ENCODE assay signal across 8 mouse cellular contexts in the genomic region with DNA sequence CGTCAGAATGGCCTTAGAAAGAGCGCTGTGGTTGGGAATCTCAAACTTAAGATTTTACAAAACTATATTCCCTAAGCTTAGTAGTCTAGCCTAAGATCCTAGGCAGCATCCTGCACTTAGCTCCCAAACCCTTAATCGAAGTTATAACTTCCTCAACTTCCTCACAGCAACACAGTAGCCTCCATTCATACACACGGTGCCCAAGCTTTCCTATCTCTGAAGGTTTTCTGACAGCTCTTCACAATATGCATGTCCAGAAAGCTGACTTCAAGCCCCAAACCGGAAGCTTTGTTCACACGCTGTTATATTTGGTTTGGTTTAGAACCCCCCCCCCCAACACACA. TPM values are rescaled to one million over a fixed set of nuclear protein-coding genes. Genes with fewer than 3 reads are reported as not detected.
DNase-seq lines count a peak whose midpoint lies in the region; ATAC-seq and TF ChIP-seq lines count a peak whose summit lies in the region.

No protein-coding gene starts in this region.

- peak overlapping the region; percentile 62; the same call in 1 of the 2 replicates for H3K27ac ChIP-seq in heart, postnatal 0 days (ENCODE audit: low read depth)
- peak overlapping the region; percentile 55; the same call in 1 of the 2 replicates for H3K27ac ChIP-seq in bone marrow macrophage, adult 2 months (ENCODE audit: insufficient read depth, low read depth, low read length)
- peak overlapping the region; percentile 94 for H3K27ac ChIP-seq in hindbrain, embryonic 14.5 days
- H3K27ac ChIP-seq in midbrain, embryonic 13.5 days: peak overlapping the region; percentile 99

- 0 out of 2 replicates have a peak, but pooled peaks have one; percentile 0 for ATAC-seq in heart, postnatal 0 days (ENCODE audit: insufficient read depth, low read depth)
- no peak for ATAC-seq in hindbrain, embryonic 14.5 days (ENCODE audit: low FRiP score)
- no peak; the same call in 1 of the 2 replicates for ATAC-seq in midbrain, embryonic 13.5 days
- ATAC-seq in inflammation-experienced regulatory T-cells, adult 6 months: no peak

- TF ChIP-seq CTCF in heart, postnatal 0 days (IDR thresholded peaks at IDR 0.05; ENCODE audit: low read depth): no peak
- no peak for TF ChIP-seq CTCF in bone marrow macrophage, adult 2 months (IDR thresholded peaks at IDR 0.05; ENCODE audit: low read depth, low read length)

- H3K9me3 ChIP-seq in heart, postnatal 0 days (replicated peaks; ENCODE audit: control insufficient read depth, low read length): no peaks in the 10 kb centered on the region
- no peaks in the 10 kb centered on the region for H3K9me3 ChIP-seq in hindbrain, embryonic 14.5 days (ENCODE audit: control insufficient read depth, low read length)
- no peaks in the 10 kb centered on the region for H3K9me3 ChIP-seq in midbrain, embryonic 13.5 days

- TF ChIP-seq POLR2A in bone marrow macrophage, adult 2 months (IDR thresholded peaks at IDR 0.05; ENCODE audit: borderline replicate concordance, low read depth, low read length): no peak

- DNase-seq in heart, postnatal 0 days (ENCODE audit: low spot score): no peak
- no peak for DNase-seq in heart, postnatal 4 days
- no peak for DNase-seq in hindbrain, embryonic 14.5 days (ENCODE audit: low spot score)
- no peak for DNase-seq in retina, postnatal 1 day
- no peak for DNase-seq in right cerebral cortex, adult 2 months (ENCODE audit: low spot score in 2 of 2)

- peak overlapping the region; percentile 84 for H3K4me2 ChIP-seq in heart, postnatal 0 days (ENCODE audit: low read depth, low read length)
- H3K4me2 ChIP-seq in hindbrain, embryonic 14.5 days (replicated peaks): peak overlapping the region; percentile 63
- H3K4me2 ChIP-seq in midbrain, embryonic 13.5 days (replicated peaks): peak overlapping the region; percentile 55

- H3K9ac ChIP-seq in heart, postnatal 0 days (replicated peaks; ENCODE audit: low read depth, low read length): peak overlapping the region; percentile 71
- peak overlapping the region; percentile 71 for H3K9ac ChIP-seq in hindbrain, embryonic 14.5 days
- peak overlapping the region; percentile 79 for H3K9ac ChIP-seq in midbrain, embryonic 13.5 days (replicated peaks)

- H3K27me3 ChIP-seq in heart, postnatal 0 days (ENCODE audit: control insufficient read depth, insufficient read depth, low read length): no peaks in the 10 kb centered on the region
- H3K27me3 ChIP-seq in hindbrain, embryonic 14.5 days (ENCODE audit: control insufficient read depth, insufficient read depth, low read length): no peaks in the 10 kb centered on the region
- H3K27me3 ChIP-seq in midbrain, embryonic 13.5 days: no peaks in the 10 kb centered on the region

- TF ChIP-seq EP300 in heart, postnatal 0 days (IDR thresholded peaks at IDR 0.05; ENCODE audit: low read depth): no peak

- 21% methylated on average over 6 of the region's 6 CpGs for WGBS in heart, postnatal 0 days
- WGBS in hindbrain, embryonic 14.5 days: 22% methylated on average over 6 of the region's 6 CpGs
- WGBS in midbrain, embryonic 13.5 days: 25% methylated on average over 6 of the region's 6 CpGs

- no peaks in the 10 kb centered on the region for H3K4me1 ChIP-seq in heart, postnatal 0 days (ENCODE audit: control insufficient read depth, insufficient read depth)
- peaks cover 14% of the 10 kb centered on the region for H3K4me1 ChIP-seq in bone marrow macrophage, adult 2 months (ENCODE audit: control insufficient read depth, insufficient read depth, low read length)
- peaks cover 27% of the 10 kb centered on the region for H3K4me1 ChIP-seq in hindbrain, embryonic 14.5 days (replicated peaks; ENCODE audit: control insufficient read depth, insufficient read depth, low read length)
- peaks cover 25% of the 10 kb centered on the region for H3K4me1 ChIP-seq in midbrain, embryonic 13.5 days (replicated peaks)

- H3K36me3 ChIP-seq in heart, postnatal 0 days (replicated peaks; ENCODE audit: control insufficient read depth, insufficient read depth, low read length): peaks cover 25% of the 10 kb centered on the region
- peaks cover 35% of the 10 kb centered on the region for H3K36me3 ChIP-seq in hindbrain, embryonic 14.5 days (replicated peaks; ENCODE audit: control insufficient read depth, insufficient read depth)
- H3K36me3 ChIP-seq in midbrain, embryonic 13.5 days: peaks cover 33% of the 10 kb centered on the region

- peak overlapping the region; percentile 75 for H3K4me3 ChIP-seq in heart, postnatal 0 days (ENCODE audit: low read depth, low read length)
- peak overlapping the region; percentile 79 for H3K4me3 ChIP-seq in bone marrow macrophage, adult 2 months (ENCODE audit: insufficient read depth, low read length)
- peak overlapping the region; percentile 59 for H3K4me3 ChIP-seq in hindbrain, embryonic 14.5 days (replicated peaks; ENCODE audit: low read length)
- peak overlapping the region; percentile 68 for H3K4me3 ChIP-seq in midbrain, embryonic 13.5 days (replicated peaks)

RNA-seq across cellular contexts. Expression of a gene that starts 0.9 kb away (rescaled TPM):
- 3.6 and 11.8 TPM in 2 replicates for total RNA-seq in heart, postnatal 0 days (2014; rRNA removed; ENCODE audit: low replicate concordance)
- polyA plus RNA-seq in heart, postnatal 0 days (2015; fragmentation: Nextera tagmentation; extraction: Ambion mirVana): 3.9 and 4.1 TPM in 2 replicates
- total RNA-seq in heart, postnatal 4 days (2021): 1 to 10 TPM; 6.6 to 6.7 TPM
- 10.7 and 12.8 TPM in 2 replicates for polyA plus RNA-seq in bone marrow macrophage, adult 2 months (2012; ENCODE audit: insufficient read depth, insufficient read length, missing spikeins)
- 25.6 and 29.5 TPM in 2 replicates for polyA plus RNA-seq in hindbrain, embryonic 14.5 days (2014; fragmentation: Nextera tagmentation; extraction: Ambion mirVana)
- 20.3 and 24.0 TPM in 2 replicates for polyA plus RNA-seq in midbrain, embryonic 13.5 days (2015; fragmentation: Nextera tagmentation; extraction: Ambion mirVana)
- 10 to 100 TPM in 2 of 3 experiments, 1 to 10 TPM in 1; 8.3 to 16.1 (median 12.8) TPM for polyA plus RNA-seq in inflammation-experienced regulatory T-cells, adult 6 months (2017; shearing (Covaris generic))

RNA-seq across cellular contexts. Expression of a gene that starts 23.2 kb away (rescaled TPM):
- total RNA-seq in heart, postnatal 0 days (2014; rRNA removed; ENCODE audit: low replicate concordance): 48.8 and 52.3 TPM in 2 replicates
- 9.3 and 10.4 TPM in 2 replicates for polyA plus RNA-seq in heart, postnatal 0 days (2015; fragmentation: Nextera tagmentation; extraction: Ambion mirVana)
- 10 to 100 TPM; 70.2 to 71.9 TPM for total RNA-seq in heart, postnatal 4 days (2021)
- 35.1 and 42.0 TPM in 2 replicates for polyA plus RNA-seq in bone marrow macrophage, adult 2 months (2012; ENCODE audit: insufficient read depth, insufficient read length, missing spikeins)
- 16.3 and 21.3 TPM in 2 replicates for polyA plus RNA-seq in hindbrain, embryonic 14.5 days (2014; fragmentation: Nextera tagmentation; extraction: Ambion mirVana)
- 13.7 and 16.9 TPM in 2 replicates for polyA plus RNA-seq in midbrain, embryonic 13.5 days (2015; fragmentation: Nextera tagmentation; extraction: Ambion mirVana)
- polyA plus RNA-seq in inflammation-experienced regulatory T-cells, adult 6 months (2017; shearing (Covaris generic)): 10 to 100 TPM in 1 of 3 experiments, 1 to 10 TPM in 2; 8.6 to 11.6 (median 9.9) TPM

RNA-seq across cellular contexts. Expression of a gene that starts 46.3 kb away (rescaled TPM):
- 43.5 and 47.8 TPM in 2 replicates for total RNA-seq in heart, postnatal 0 days (2014; rRNA removed; ENCODE audit: low replicate concordance)
- polyA plus RNA-seq in heart, postnatal 0 days (2015; fragmentation: Nextera tagmentation; extraction: Ambion mirVana): 42.2 and 44.7 TPM in 2 replicates
- total RNA-seq in heart, postnatal 4 days (2021): 100 to 1,000 TPM; 102 to 110 TPM
- 67.0 and 67.1 TPM in 2 replicates for polyA plus RNA-seq in bone marrow macrophage, adult 2 months (2012; ENCODE audit: insufficient read depth, insufficient read length, missing spikeins)
- polyA plus RNA-seq in hindbrain, embryonic 14.5 days (2014; fragmentation: Nextera tagmentation; extraction: Ambion mirVana): 120 and 125 TPM in 2 replicates
- polyA plus RNA-seq in midbrain, embryonic 13.5 days (2015; fragmentation: Nextera tagmentation; extraction: Ambion mirVana): 180 and 182 TPM in 2 replicates
- 10 to 100 TPM; 35.0 to 40.3 (median 39.9) TPM for polyA plus RNA-seq in inflammation-experienced regulatory T-cells, adult 6 months (2017; shearing (Covaris generic))

RNA-seq across cellular contexts. Expression of a gene that starts 54.9 kb away (rescaled TPM):
- total RNA-seq in heart, postnatal 0 days (2014; rRNA removed; ENCODE audit: low replicate concordance): 28.3 and 28.5 TPM in 2 replicates
- polyA plus RNA-seq in heart, postnatal 0 days (2015; fragmentation: Nextera tagmentation; extraction: Ambion mirVana): 22.7 and 23.2 TPM in 2 replicates
- 10 to 100 TPM; 40.0 to 41.9 TPM for total RNA-seq in heart, postnatal 4 days (2021)
- polyA plus RNA-seq in bone marrow macrophage, adult 2 months (2012; ENCODE audit: insufficient read depth, insufficient read length, missing spikeins): 39.8 and 45.7 TPM in 2 replicates
- polyA plus RNA-seq in hindbrain, embryonic 14.5 days (2014; fragmentation: Nextera tagmentation; extraction: Ambion mirVana): 48.5 and 52.9 TPM in 2 replicates
- polyA plus RNA-seq in midbrain, embryonic 13.5 days (2015; fragmentation: Nextera tagmentation; extraction: Ambion mirVana): 62.9 and 66.3 TPM in 2 replicates
- 10 to 100 TPM; 17.1 to 26.8 (median 21.4) TPM for polyA plus RNA-seq in inflammation-experienced regulatory T-cells, adult 6 months (2017; shearing (Covaris generic))
